Mouse (Mus musculus) ES-Bruce4 (cell line): Measurements from ENCODE around the gene Sdhd. TPM values are rescaled to one million over a fixed set of nuclear protein-coding genes. Genes with fewer than 3 reads are reported as not detected.

ENCODE experiments used
- H3K27ac ChIP-seq: 2 replicates; pipeline ENCODE4 v1.5.1; 2012; ENCODE audit warnings: low read length, inconsistent platforms; ENCODE audit not compliant: insufficient read depth
- H3K27me3 ChIP-seq: 2 replicates; pipeline ENCODE4 v1.6.1; 2012; ENCODE audit warnings: mild to moderate bottlenecking, low read length, inconsistent platforms; ENCODE audit not compliant: control insufficient read depth, poor library complexity, insufficient read depth, severe bottlenecking
- H3K36me3 ChIP-seq: 2 replicates; pipeline ENCODE4 v1.6.1; 2012; ENCODE audit warnings: inconsistent platforms, mild to moderate bottlenecking, low read length, moderate library complexity; ENCODE audit not compliant: control insufficient read depth, poor library complexity, insufficient read depth, severe bottlenecking
- H3K4me1 ChIP-seq: one replicate; pipeline ENCODE4 v1.8.1; 2011; ENCODE audit warnings: low read length; ENCODE audit not compliant: control insufficient read depth, insufficient read depth
- H3K4me3 ChIP-seq: 2 replicates; pipeline ENCODE4 v1.5.1; 2011; ENCODE audit warnings: low read depth, mild to moderate bottlenecking, low read length
- H3K9ac ChIP-seq: 2 replicates; pipeline ENCODE4 v1.6.1; 2012; ENCODE audit warnings: low read depth, mild to moderate bottlenecking, inconsistent platforms; ENCODE audit not compliant: poor library complexity, severe bottlenecking
- H3K9me3 ChIP-seq: replicated peaks from 2 replicates; pipeline ENCODE4 v1.6.1; 2012; ENCODE audit warnings: mild to moderate bottlenecking, low read length, inconsistent platforms; ENCODE audit not compliant: control insufficient read depth, poor library complexity, insufficient read depth, severe bottlenecking
- CTCF ChIP-seq: IDR thresholded peaks from one replicate; pipeline ENCODE4 v1.8.1; 2011; ENCODE audit warnings: low read depth, low read length
- EP300 ChIP-seq: IDR thresholded peaks from 2 replicates; pipeline ENCODE4 v1.6.1; 2011; ENCODE audit warnings: low read depth, low read length; ENCODE audit not compliant: insufficient read depth
- POLR2A ChIP-seq: IDR thresholded peaks from one replicate; pipeline ENCODE4 v1.8.1; 2011; ENCODE audit warnings: low read length; ENCODE audit not compliant: insufficient read depth
- polyA plus RNA-seq: library from polyadenylated mRNA; stranded (reverse); fragments of >200 nt; gene quantifications from 2 replicates; pipeline ENCODE4 v1.2.4, GENCODE M21; 2011; ENCODE audit warnings: low read depth; ENCODE audit not compliant: missing spikeins, insufficient read depth, insufficient read length

Sdhd gene
- polyA plus RNA-seq, 1 experiment = 145 TPM

DNA sequence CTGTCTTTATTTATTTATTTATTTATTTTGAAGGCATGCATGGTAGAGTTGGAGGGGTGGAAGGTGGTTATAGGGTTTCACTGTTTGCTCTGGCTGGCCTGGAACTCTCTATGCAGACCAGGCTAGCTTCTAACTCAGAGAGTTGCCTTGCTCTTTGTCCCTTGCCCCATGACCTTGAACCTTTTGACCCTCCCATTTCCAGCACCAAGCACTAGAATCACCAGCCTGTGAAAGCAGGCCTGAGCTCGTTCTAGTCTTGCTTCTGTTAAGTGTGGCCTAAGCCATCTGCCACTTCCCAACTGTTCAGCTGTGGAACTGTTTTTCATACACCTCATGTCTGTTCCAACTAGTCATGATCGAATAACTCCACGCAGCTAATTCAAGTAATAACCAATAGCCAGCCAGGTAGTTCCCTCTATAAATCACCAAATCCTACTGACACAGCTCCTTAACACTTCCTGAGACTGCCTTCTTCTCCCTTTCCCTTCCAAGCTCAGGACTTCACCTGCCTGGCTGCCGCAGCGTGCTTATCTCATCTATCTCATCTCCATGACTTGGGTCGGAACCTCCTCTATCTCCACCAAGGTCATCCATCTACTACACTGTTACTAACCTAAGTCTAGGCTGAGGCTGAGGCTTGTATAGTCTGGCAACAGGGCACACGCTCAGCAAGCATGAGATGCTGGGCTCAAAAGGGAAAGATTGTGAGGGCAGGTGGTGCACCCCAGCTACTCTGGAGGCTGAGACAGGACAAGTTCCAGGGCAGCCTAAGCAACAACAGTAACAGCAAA, 1.4 kb downstream of the Sdhd start:
- Histone ChIP-seq H3K4me3 (peak overlapping the region; percentile 81), H3K4me1 (no peaks in the 10 kb centered on the region), H3K36me3 (peaks cover 31% of the 10 kb centered on the region), H3K9me3 (no peaks in the 10 kb centered on the region), H3K27ac (no peak overlapping the region), H3K27me3 (no peaks in the 10 kb centered on the region), H3K9ac (peak overlapping the region; percentile 43)
- TF ChIP-seq POLR2A = no peak
- no peak for TF ChIP-seq EP300
- TF ChIP-seq CTCF = no peak

DNA sequence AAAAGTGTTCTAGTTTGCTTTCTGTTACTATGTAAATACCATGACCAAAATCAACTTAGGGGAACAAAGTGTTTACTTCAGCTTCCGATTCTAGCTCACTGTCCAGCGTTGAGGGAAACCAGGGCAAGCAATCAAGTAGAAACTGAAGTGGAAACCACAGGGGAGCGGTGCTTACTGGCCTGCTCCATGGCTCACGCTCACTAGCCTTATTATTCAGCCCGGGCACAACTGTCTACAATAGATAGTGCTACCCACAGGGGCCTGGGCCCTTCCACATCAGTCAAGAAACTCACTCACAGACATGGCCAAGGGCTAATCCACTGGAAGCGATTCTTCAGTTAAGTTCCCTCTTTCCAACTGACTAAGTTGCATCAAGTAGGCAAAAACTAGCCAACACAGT, 2.1 kb downstream of the Sdhd start:
- Histone ChIP-seq H3K4me1 (no peaks in the 10 kb centered on the region), H3K4me3 (no peak overlapping the region), H3K36me3 (peaks cover 36% of the 10 kb centered on the region), H3K27ac (no peak overlapping the region), H3K27me3 (no peaks in the 10 kb centered on the region), H3K9ac (no peak overlapping the region), H3K9me3 (no peaks in the 10 kb centered on the region)
- TF ChIP-seq EP300 (no peak), CTCF (no peak), POLR2A (no peak)

DNA sequence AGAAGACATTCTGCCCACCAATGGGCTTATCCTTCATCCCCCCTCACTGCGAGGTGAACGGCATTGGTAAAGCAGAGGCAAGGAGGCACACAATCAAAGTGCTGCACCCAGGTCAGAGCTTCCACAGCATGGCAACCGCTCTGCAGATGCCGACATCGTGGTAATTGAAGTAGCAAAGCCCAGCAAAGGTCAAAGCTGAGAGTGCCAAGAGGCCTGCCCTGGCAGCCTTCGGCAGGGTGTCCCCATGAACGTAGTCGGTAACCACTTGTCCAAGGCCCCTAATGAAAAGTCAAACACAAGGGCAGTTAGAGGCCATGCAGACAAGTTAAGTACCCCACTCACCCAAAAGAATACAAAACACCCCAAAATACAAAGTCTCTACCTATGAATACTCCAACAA, 6.6 kb downstream of the Sdhd start:
- Histone ChIP-seq H3K27ac (no peak overlapping the region), H3K36me3 (peaks cover 37% of the 10 kb centered on the region)

DNA sequence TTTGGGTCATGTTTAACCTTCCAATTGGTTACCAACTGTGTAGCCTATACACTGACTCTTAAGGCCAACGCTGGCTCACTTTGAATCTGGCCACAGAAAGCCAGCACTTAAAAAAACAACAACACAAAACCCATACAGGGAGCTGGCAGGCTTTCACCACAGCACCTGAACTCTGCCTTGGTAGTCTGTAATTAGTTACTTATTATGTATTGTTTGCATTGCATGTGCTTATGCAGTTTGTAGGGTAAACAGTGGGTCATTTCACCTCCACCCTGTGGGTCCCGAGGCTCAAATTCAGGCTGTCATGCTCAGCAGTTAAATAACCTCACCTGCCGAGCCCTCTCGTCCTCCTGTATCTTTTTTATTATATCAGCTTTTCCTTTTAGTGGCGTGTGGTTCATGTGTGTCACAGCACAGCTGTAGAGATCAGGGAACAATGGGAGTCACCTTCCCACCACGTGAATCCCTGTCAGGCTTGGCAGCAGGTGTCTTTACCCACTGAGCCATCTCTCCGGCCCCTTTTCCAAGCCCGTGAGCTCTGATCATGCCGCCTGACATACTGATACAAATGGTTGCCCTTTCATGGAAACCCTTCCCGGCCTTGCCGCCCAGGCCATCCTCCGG, 8.7 kb downstream of the Sdhd start:
- Histone ChIP-seq H3K4me3 (no peak overlapping the region), H3K27ac (no peak overlapping the region), H3K9ac (no peak overlapping the region), H3K4me1 (no peaks in the 10 kb centered on the region), H3K9me3 (no peaks in the 10 kb centered on the region), H3K36me3 (peaks cover 33% of the 10 kb centered on the region), H3K27me3 (no peaks in the 10 kb centered on the region)
- no peak for TF ChIP-seq POLR2A
- TF ChIP-seq CTCF = no peak
- TF ChIP-seq EP300 = no peak

More for the DNA sequence above, 6.6 kb downstream of the Sdhd start:
- H3K27me3 ChIP-seq = no peaks in the 10 kb centered on the region
- H3K4me1 ChIP-seq = no peaks in the 10 kb centered on the region
- H3K9ac ChIP-seq = no peak overlapping the region
- H3K9me3 ChIP-seq = no peaks in the 10 kb centered on the region
- no peak overlapping the region for H3K4me3 ChIP-seq
- no peak for TF ChIP-seq POLR2A
- no peak for TF ChIP-seq CTCF
- TF ChIP-seq EP300 = no peak

DNA sequence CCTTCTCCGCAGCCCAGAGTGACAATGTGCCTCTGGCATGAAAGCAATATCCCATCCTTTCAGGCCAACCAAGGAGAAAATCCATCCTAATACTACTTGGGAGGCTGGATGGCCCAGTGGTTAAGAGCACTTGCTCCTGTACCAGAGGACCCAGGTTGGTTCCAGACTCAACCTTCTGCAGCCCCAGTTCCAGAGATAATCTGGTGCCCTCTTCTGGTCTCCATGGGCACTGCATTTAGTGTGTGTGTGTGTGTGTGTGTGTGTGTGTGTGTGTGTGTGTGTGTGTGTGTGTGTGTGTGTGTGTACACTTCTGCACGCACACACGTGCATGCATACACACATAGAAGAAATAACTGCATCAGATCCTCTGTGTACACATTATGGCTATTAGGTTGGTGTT, 10.1 kb downstream of the Sdhd start:
- Histone ChIP-seq H3K9ac (no peak overlapping the region), H3K9me3 (no peaks in the 10 kb centered on the region), H3K27me3 (no peaks in the 10 kb centered on the region), H3K4me3 (no peak overlapping the region), H3K36me3 (peaks cover 27% of the 10 kb centered on the region), H3K4me1 (no peaks in the 10 kb centered on the region), H3K27ac (no peak overlapping the region)
- peak; percentile 56 for TF ChIP-seq CTCF
- no peak for TF ChIP-seq EP300

DNA sequence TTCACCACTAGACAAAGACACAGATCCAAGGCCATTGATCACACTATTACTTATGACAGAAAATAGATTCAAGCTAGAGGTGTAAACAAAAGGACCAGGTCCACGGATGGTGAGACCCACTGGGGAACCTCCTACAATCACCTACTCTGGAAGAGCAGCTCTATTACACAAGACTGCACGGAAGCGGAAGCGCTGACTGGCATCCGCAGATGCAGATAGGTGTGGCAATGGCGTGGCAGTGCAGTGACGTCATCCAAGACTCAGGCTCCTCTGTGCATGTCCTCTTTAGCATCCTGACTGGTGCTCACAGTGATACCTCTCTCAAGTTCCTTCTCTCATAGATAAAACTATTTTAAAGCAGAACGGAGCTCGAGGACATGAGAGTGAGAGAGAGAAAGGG, 10.7 kb downstream of the Sdhd start:
- H3K9ac ChIP-seq = no peak overlapping the region
- no peak overlapping the region for H3K4me3 ChIP-seq
- H3K27ac ChIP-seq = no peak overlapping the region
- TF ChIP-seq CTCF (no peak), EP300 (no peak)
- H3K4me1 ChIP-seq = no peaks in the 10 kb centered on the region
- H3K36me3 ChIP-seq = peaks cover 22% of the 10 kb centered on the region
- H3K27me3 ChIP-seq = no peaks in the 10 kb centered on the region
- no peaks in the 10 kb centered on the region for H3K9me3 ChIP-seq
